Mouse (Mus musculus) frontal cortex, postnatal 14 days (tissue): ENCODE results near the gene Vtcn1.

ENCODE experiments used
- DNase-seq, 2 experiments: peaks; one replicate each; pipeline ENCODE4 v3.0.0; 2022; ENCODE audit warnings: low spot score in 2 of 2

Gene Vtcn1

DNA sequence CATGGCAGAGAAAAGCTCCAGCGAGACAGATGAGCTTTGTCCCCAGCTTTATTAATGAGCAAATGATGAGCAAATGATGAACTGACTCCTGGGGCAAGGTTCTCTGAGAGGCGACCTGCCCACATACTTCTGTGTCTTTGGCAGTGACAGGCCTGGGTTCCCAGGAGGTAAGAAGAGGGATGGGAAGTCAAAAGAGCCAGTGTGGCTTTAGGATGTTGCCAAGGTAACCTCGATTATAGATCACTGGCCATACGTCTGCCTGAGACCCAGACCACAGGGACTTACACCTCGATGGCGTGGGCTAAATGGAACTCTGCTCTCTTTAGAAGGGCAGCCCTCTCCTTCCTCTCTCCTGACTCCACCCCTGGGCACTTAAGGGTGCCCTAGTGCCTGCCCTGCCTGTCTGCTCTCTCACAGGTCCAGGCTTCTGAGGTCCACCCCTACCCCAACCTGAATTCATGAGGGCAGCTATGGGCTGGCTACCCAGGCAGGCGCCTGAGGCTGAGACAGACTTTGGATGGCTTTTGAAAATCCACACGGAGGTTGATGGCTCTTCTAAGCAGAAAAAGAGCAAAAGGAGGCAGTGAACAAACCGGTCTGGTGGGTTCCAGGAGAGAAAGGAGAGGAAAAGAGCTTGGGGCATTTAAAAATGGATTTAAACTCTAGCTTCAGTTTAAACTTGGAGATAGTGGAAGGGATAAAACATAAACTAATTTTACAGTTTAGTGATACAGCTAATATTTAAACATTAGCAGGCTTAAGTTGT is 31.0 kb downstream of the Vtcn1 start:
- no peak for DNase-seq

GRCm38 (mm10) chr3:100857139-100857538 is 31.9 kb downstream of the Vtcn1 start:
- DNase-seq, result no peak

DNA sequence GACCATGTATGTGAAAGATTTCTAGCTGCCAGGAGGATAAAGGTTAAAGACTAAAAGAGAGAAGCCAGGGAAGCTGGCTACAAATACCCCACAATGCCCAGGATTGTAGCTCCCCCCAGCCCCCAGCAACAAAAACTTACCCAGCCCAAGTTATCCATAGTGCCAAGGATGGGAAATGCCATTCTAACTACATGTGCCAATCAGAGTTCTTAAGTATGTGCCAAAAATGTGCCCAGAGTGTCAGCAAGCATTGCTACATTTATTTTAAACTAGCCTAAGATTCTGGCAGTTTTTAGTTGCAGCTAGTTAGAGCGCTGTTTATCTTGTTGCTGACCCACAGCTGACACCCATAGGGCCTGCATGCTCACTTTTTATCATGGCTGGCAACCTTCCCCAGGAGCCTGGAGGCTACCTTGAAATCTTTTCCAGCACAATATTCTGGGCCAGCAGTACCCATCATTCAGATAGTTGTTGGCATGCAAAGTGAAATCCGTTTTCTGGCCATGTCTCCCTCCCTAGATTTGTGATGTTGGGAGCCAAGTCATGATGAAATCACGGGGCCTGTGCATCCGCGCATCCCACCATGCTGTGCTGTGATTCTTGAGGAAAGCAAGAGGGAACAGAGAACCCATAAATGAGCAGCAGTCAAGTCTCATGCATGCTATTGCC is 33.2 kb downstream of the Vtcn1 start:
- DNase-seq, result no peak

- DNase-seq, result no peak
Measured at GRCm38 (mm10) chr3:100861307-100862303, 36.3 kb downstream of the Vtcn1 start.

GRCm38 (mm10) chr3:100866946-100867345 is 41.7 kb downstream of the Vtcn1 start:
- no peak for DNase-seq

- no peak for DNase-seq
Measured at GRCm38 (mm10) chr3:100877057-100877456, 51.8 kb downstream of the Vtcn1 start.

DNA sequence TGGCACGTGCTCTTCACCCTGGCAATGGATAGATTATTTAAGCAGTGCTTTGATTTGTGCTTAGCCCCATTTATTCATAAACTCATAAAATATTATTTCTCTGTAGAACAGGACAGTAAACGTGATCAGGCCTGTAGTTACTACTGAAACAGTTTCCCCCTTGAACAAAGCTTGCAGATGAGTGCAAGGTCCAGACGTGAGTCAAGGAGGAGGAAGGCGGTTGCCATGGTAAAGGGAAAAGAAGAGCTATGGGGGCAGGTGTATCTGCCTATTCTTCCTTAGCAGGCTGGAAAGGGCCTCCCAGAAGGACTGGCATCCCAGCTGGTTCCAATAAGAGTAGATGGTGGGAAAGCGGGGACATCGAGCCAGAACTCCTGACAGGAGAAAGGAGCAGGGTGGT is 56.1 kb downstream of the Vtcn1 start:
- DNase-seq, result no peak

- no peak for DNase-seq
Measured at GRCm38 (mm10) chr3:100881843-100882634, 56.8 kb downstream of the Vtcn1 start.

DNA sequence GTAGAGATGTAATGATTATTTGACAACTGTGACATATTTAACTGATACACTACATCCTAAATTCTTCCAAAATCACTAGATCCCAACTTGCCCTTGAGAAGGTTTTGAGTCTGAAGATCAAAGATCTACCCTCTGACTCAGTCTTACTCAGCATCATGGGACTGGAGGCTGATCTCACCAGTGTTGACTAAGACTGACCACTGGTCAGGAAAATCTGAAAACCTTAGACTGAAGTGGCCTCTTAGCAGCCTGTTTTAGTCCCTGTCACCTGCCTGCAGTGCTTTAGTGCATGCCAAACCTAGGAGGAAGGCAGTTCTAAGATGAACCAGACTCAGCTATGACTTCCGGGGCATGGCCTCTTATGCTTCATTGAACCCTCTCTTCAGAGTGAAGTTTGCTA is 64.0 kb downstream of the Vtcn1 start:
- DNase-seq, result no peak

DNA sequence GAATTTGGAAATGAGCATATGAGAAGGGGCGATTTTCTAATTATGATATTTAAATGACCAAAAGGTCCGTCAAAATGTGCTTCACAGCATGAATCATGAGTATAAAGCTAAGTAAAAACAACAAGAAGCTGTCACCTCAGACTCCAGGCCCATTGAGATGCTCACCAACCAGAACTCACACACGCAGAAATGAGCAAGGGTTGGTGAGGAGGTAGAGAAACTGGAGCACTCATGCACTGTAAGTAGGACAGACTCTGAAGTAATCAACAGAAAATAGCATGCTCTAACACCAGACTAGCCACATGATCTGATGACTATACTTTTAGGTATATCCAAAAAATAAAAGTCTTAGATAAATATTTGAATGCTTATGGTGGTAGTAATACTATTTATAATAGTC is 65.1 kb downstream of the Vtcn1 start:
- DNase-seq, result no peak

- no peak for DNase-seq
Measured at GRCm38 (mm10) chr3:100892383-100893335, 67.4 kb downstream of the Vtcn1 start.

DNA sequence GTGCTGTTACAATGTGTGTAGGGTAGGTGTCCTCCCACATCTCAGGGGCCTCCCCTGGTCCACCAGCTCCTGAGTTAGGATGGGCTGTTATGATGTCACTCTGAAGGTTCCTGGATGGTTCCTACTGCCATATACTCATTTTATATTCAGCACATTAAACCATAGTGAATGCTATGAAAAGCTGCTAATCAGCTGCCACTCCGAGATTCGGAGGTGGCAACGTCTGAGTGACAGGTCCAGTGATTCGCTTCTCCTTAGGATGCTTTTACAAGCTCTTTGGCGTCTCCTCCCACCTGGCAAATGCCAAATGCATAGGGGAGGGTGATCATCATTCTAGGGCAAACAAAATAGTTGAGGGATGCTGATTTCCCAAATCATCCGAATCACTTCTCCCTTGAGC is 70.2 kb downstream of the Vtcn1 start:
- DNase-seq, result no peak

DNA sequence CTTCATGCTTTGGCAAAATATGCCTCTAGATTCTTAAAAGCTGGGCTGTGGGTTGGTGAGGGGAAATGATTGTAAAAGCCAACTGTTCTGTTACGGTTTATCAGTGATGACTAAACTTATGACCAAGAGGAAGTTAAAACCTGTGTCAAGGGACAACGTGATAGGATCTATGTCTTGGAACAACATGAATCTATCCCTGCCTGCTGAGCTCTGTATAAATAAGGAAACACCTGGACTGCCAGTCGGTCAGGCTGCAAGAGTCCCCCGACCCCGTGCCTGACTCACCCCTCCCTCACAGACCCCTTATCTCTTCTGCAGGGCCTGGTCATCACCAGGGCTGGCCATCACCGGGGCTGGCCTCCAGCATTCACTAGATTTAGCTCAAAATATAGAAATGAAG is 80.9 kb downstream of the Vtcn1 start:
- no peak for DNase-seq

- DNase-seq, result no peak
Measured at GRCm38 (mm10) chr3:100906916-100907315, 81.7 kb downstream of the Vtcn1 start.

- no peak for DNase-seq
Measured at GRCm38 (mm10) chr3:100908594-100908993, 83.3 kb downstream of the Vtcn1 start.

- no peak for DNase-seq
Measured at GRCm38 (mm10) chr3:100910621-100911020, 85.4 kb downstream of the Vtcn1 start.

- no peak for DNase-seq
Measured at GRCm38 (mm10) chr3:100911026-100911425, 85.8 kb downstream of the Vtcn1 start.

- DNase-seq, result no peak
Measured at GRCm38 (mm10) chr3:100911498-100912213, 86.4 kb downstream of the Vtcn1 start.

DNA sequence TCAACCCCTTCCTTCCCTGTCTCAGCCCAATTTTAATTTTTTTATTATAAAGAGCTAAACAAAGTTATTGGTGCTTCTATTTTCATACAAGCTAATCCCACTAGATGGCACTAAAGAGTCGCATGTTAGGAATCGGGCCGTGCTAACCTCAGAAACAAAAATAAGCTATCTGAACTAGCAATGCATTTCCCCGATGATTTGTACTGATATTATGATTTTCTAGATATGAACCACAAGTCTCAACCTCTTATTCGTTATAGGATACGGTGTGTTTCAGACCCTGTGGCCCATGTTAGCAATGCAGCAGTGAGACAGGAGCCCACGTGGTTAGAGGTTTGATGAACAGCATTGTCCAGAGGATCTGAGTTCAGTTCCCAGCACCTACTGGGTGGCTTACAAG is 91.6 kb downstream of the Vtcn1 start:
- no peak for DNase-seq
